Mouse (Mus musculus): ENCODE measurements at regions not wholly inside any gene's neighbourhood (a gene's known extent, or its start where the extent isn't known, plus 50 kb on each side); places are given as distances from the start of the nearest gene placed in this dataset.

DNA sequence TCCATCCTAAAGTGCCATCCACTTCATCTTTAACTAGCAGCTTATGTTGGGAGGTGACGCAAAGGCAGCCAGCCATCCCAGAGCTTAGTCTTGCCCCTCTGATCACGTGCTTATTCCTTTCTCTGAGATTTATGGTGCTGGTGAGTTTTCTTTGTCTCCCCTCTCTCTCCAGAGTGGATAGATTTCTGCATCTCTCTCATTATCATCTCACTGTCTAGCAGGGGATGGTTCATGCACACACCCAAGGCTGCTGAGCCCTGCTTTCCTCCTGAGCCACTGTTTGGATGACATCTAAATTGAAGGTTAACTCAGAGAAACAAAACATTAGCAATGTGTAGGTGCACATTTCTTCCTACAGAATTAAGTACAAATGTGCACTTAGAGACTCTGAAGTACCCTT lies 539.6 kb downstream of the Cdk5rap2 start:
- no peak for ATAC-seq
- Histone ChIP-seq H3K4me2 (ENCODE audit: low read depth, low read length) (no peak overlapping the region), H3K9ac (replicated peaks; ENCODE audit: low read length) (no peak overlapping the region), H3K4me1 (ENCODE audit: insufficient read depth, low read length) (no peaks in the 10 kb centered on the region), H3K9me3 (ENCODE audit: low read length) (no peaks in the 10 kb centered on the region), H3K4me3 (ENCODE audit: low read length) (no peak overlapping the region), H3K27me3 (ENCODE audit: insufficient read depth, low read length) (no peaks in the 10 kb centered on the region), H3K36me3 (ENCODE audit: insufficient read depth, low read length) (no peaks in the 10 kb centered on the region), H3K27ac (no peak overlapping the region)
- TF ChIP-seq CTCF (IDR thresholded peaks at IDR 0.05; ENCODE audit: low read depth), result no peak
- DNase-seq (ENCODE audit: low spot score), result no peak
- WGBS, result 73% methylated on average over 2 of the region's 2 CpGs

DNA sequence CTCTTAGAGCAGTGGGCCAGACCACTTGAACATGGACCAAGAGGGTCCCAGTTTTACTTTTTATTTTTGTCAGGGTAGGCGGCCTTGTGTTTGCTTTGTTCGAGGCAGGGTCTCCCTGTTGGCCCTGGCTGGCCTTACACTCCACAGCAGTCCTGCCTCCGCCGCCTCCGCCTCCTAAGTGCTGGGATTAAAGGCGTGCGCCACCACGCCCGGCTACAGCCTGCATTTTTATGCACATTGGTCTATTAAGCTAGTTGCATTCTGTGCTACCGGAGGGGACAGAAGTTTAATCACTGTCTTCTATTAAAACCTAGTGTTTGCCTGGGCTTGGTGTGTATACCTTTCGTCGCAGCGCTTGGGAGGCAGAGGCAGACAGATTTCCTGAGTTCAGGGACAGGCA lies 555.2 kb downstream of the Cdk5rap2 start:
- TF ChIP-seq CTCF (IDR thresholded peaks at IDR 0.05; ENCODE audit: low read depth), result no peak
- WGBS, result 93% methylated on average over 13 of the region's 13 CpGs

DNA sequence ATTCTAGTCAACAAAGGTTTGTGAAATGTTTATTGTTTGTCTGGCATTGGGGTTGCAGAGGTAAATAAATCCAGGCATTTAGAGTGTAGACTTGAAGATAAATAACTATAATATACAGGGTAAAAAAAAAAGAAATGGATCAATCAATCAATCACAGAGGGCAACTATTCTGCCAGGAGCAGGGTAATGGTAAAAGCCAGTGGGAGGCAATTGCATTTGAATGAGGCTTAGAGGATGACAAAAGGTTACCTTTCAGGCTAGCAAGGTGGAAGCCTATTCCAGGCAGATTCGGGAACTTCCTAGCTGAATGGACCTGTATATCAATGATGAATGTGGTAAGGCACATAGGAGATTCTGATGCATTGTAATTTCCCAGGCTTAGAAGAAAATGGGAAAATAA lies 557.6 kb downstream of the Cdk5rap2 start:
- H3K4me2 ChIP-seq (ENCODE audit: low read depth, low read length), result no peak overlapping the region
- H3K4me3 ChIP-seq (ENCODE audit: low read length), result no peak overlapping the region
- H3K4me1 ChIP-seq (ENCODE audit: insufficient read depth, low read length), result no peaks in the 10 kb centered on the region
- H3K27ac ChIP-seq, result no peak overlapping the region
- H3K36me3 ChIP-seq (ENCODE audit: insufficient read depth, low read length), result no peaks in the 10 kb centered on the region
- WGBS, result 40% methylated on average over 1 of the region's 1 CpGs
- H3K27me3 ChIP-seq (ENCODE audit: insufficient read depth, low read length), result no peaks in the 10 kb centered on the region
- ATAC-seq, result no peak
- TF ChIP-seq CTCF (IDR thresholded peaks at IDR 0.05; ENCODE audit: low read depth), result no peak
- no peak overlapping the region for H3K9ac ChIP-seq (replicated peaks; ENCODE audit: low read length)
- H3K9me3 ChIP-seq (ENCODE audit: low read length), result no peaks in the 10 kb centered on the region
- DNase-seq (ENCODE audit: low spot score), result no peak

More for the DNA sequence above, 555.2 kb downstream of the Cdk5rap2 start:
- Histone ChIP-seq H3K27ac (no peak overlapping the region), H3K4me3 (ENCODE audit: low read length) (no peak overlapping the region), H3K27me3 (ENCODE audit: insufficient read depth, low read length) (no peaks in the 10 kb centered on the region), H3K4me2 (ENCODE audit: low read depth, low read length) (no peak overlapping the region), H3K36me3 (ENCODE audit: insufficient read depth, low read length) (no peaks in the 10 kb centered on the region), H3K9ac (replicated peaks; ENCODE audit: low read length) (no peak overlapping the region), H3K9me3 (ENCODE audit: low read length) (no peaks in the 10 kb centered on the region), H3K4me1 (ENCODE audit: insufficient read depth, low read length) (no peaks in the 10 kb centered on the region)
- ATAC-seq (no peak), DNase-seq (ENCODE audit: low spot score) (no peak)

DNA sequence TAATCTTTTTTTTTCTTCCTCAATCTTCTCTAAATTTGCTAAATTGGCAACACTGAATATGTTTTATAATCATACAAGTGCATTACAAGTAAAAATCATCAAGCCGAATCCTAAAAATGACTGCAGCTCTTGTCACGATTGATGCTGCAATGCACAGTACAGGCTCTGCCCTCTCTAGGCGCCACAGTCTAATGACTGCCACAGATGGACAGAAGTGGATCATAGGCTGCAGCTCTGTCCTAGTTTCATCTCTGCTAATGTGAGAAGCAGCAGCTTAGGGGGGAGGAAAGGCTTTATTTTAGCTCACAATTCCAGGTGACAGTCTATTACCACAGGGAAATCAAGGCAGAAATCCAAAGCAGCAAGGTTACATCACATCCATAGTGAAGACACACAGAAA lies 560.8 kb downstream of the Cdk5rap2 start:
- no peak for ATAC-seq
- WGBS, result 70% methylated on average over 3 of the region's 3 CpGs

DNA sequence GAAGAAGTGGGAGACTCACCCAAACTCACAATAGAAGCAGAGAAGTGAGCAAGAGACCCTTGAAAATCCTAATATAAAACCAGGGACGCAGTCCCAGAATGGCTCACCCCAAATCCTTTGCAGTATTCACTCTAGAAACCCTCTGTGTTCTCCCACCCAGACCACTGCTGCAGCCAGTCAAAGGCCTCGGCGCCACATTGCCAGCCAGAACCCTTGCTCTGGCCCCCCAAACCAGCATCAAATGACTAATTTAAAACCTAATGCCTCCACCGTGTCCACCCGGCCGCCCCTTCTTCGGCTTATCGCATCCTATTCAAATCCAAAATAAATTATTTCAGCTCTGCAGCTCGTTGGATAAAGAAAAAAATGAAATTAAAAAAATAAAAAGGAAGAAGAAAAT lies 570.4 kb downstream of the Cdk5rap2 start:
- Histone ChIP-seq H3K36me3 (ENCODE audit: insufficient read depth, low read length) (no peaks in the 10 kb centered on the region), H3K9me3 (ENCODE audit: low read length) (no peaks in the 10 kb centered on the region), H3K4me1 (ENCODE audit: insufficient read depth, low read length) (no peaks in the 10 kb centered on the region), H3K9ac (replicated peaks; ENCODE audit: low read length) (no peak overlapping the region), H3K27me3 (ENCODE audit: insufficient read depth, low read length) (no peaks in the 10 kb centered on the region), H3K27ac (no peak overlapping the region), H3K4me3 (ENCODE audit: low read length) (no peak overlapping the region), H3K4me2 (ENCODE audit: low read depth, low read length) (no peak overlapping the region)
- TF ChIP-seq CTCF (IDR thresholded peaks at IDR 0.05; ENCODE audit: low read depth), result no peak
- DNase-seq (ENCODE audit: low spot score), result no peak
- ATAC-seq, result no peak
- 64% methylated on average over 9 of the region's 9 CpGs for WGBS

More for the DNA sequence above, 560.8 kb downstream of the Cdk5rap2 start:
- no peak overlapping the region for H3K9ac ChIP-seq (replicated peaks; ENCODE audit: low read length)
- no peak overlapping the region for H3K4me3 ChIP-seq (ENCODE audit: low read length)
- H3K27ac ChIP-seq, result no peak overlapping the region
- no peak overlapping the region for H3K4me2 ChIP-seq (ENCODE audit: low read depth, low read length)
- no peak for DNase-seq (ENCODE audit: low spot score)
- H3K9me3 ChIP-seq (ENCODE audit: low read length), result no peaks in the 10 kb centered on the region
- no peaks in the 10 kb centered on the region for H3K27me3 ChIP-seq (ENCODE audit: insufficient read depth, low read length)
- H3K36me3 ChIP-seq (ENCODE audit: insufficient read depth, low read length), result no peaks in the 10 kb centered on the region
- no peak for TF ChIP-seq CTCF (IDR thresholded peaks at IDR 0.05; ENCODE audit: low read depth)
- H3K4me1 ChIP-seq (ENCODE audit: insufficient read depth, low read length), result no peaks in the 10 kb centered on the region

DNA sequence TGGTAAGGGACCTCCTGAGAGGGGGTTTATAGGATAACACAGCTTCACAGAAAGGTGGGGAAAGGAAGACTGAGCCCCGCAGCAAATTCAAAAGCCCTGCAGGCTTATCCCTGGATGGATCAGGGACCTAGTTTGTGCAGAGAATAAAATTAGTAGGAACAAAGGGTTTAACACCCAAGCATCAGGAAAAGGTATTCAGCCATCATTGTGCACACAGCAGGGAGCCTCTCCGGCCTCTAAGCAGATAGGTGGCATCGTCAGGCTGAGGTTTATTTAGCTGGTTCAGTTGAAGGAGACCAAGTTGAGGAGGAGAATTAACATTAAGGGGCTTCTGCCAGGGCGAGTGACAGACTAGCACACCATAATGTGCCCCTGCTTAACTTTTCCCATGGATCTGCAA lies 571.3 kb downstream of the Cdk5rap2 start:
- Histone ChIP-seq H3K9me3 (ENCODE audit: low read length) (no peaks in the 10 kb centered on the region), H3K4me3 (ENCODE audit: low read length) (no peak overlapping the region), H3K9ac (replicated peaks; ENCODE audit: low read length) (no peak overlapping the region), H3K27me3 (ENCODE audit: insufficient read depth, low read length) (no peaks in the 10 kb centered on the region), H3K27ac (no peak overlapping the region), H3K4me1 (ENCODE audit: insufficient read depth, low read length) (no peaks in the 10 kb centered on the region), H3K36me3 (ENCODE audit: insufficient read depth, low read length) (no peaks in the 10 kb centered on the region), H3K4me2 (ENCODE audit: low read depth, low read length) (no peak overlapping the region)
- DNase-seq (ENCODE audit: low spot score) (no peak), ATAC-seq (peak; percentile 18; the same call in 1 of the 2 replicates)
- TF ChIP-seq CTCF (IDR thresholded peaks at IDR 0.05; ENCODE audit: low read depth), result no peak
- WGBS, result 42% methylated on average over 4 of the region's 4 CpGs

DNA sequence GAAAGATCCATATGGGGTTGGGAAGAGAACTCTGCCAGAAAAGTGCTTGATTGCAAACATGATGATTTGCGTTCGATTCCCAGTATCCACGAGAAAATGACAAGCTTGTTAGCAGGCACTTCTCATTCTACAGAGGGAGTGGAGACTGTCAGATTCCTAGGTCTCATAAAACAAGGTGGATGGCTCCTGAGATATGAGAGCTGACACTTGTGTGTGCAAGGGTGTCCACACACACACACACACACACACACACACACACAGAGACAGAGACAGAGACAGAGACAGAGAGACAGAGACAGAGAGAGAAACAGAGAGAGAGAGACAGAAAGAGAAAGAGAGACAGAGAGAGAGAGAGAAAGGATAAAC lies 585.4 kb downstream of the Cdk5rap2 start:
- Histone ChIP-seq H3K27ac (no peak overlapping the region), H3K4me3 (ENCODE audit: low read length) (no peak overlapping the region), H3K27me3 (ENCODE audit: insufficient read depth, low read length) (no peaks in the 10 kb centered on the region), H3K36me3 (ENCODE audit: insufficient read depth, low read length) (no peaks in the 10 kb centered on the region), H3K9ac (replicated peaks; ENCODE audit: low read length) (no peak overlapping the region), H3K4me2 (ENCODE audit: low read depth, low read length) (no peak overlapping the region), H3K9me3 (ENCODE audit: low read length) (no peaks in the 10 kb centered on the region), H3K4me1 (ENCODE audit: insufficient read depth, low read length) (no peaks in the 10 kb centered on the region)
- WGBS, result 29% methylated on average over 3 of the region's 3 CpGs
- no peak for TF ChIP-seq CTCF (IDR thresholded peaks at IDR 0.05; ENCODE audit: low read depth)
- DNase-seq (ENCODE audit: low spot score), result no peak
- ATAC-seq, result no peak

All from hindbrain, postnatal 0 days (tissue).